Mouse (Mus musculus) kidney, embryonic 14.5 days (tissue): ENCODE results near the gene Sh2b2. TPM values are rescaled to one million over a fixed set of nuclear protein-coding genes. Genes with fewer than 3 reads are reported as not detected.

Experiments
- ATAC-seq: fragments of 200-750 bp; cut with Nextera tagmentation; 2 replicates; pipeline ENCODE4 v1.8.0; 2017; ENCODE audit warnings: moderate number of reproducible peaks, mild to moderate bottlenecking, moderate TSS enrichment, moderate library complexity; ENCODE audit not compliant: low FRiP score, low TSS enrichment
- H3K27ac ChIP-seq: fragments of 300-500 bp; sonication (generic); 2 replicates; pipeline ENCODE4 v1.5.1; 2014; ENCODE audit warnings: low read depth, mild to moderate bottlenecking, low read length, moderate library complexity, mixed read lengths
- H3K27me3 ChIP-seq: fragments of 300-500 bp; sonication (generic); 2 replicates; pipeline ENCODE4 v1.6.1; 2014; ENCODE audit warnings: mild to moderate bottlenecking, low read length; ENCODE audit not compliant: control insufficient read depth, insufficient read depth
- H3K36me3 ChIP-seq: fragments of 300-500 bp; sonication (generic); 2 replicates; pipeline ENCODE4 v1.6.1; 2014; ENCODE audit warnings: low read length, mixed read lengths; ENCODE audit not compliant: control insufficient read depth, insufficient read depth
- H3K4me1 ChIP-seq: fragments of 300-500 bp; sonication (generic); 2 replicates; pipeline ENCODE4 v1.6.1; 2014; ENCODE audit warnings: low read length, mixed read lengths; ENCODE audit not compliant: control insufficient read depth, insufficient read depth
- H3K4me2 ChIP-seq: fragments of 300-500 bp; sonication (generic); replicated peaks from 2 replicates; pipeline ENCODE4 v1.6.1; 2014; ENCODE audit warnings: low read depth, mild to moderate bottlenecking, low read length
- H3K4me3 ChIP-seq: fragments of 300-500 bp; sonication (generic); 2 replicates; pipeline ENCODE4 v1.5.1; 2014; ENCODE audit warnings: mild to moderate bottlenecking, low read length
- H3K9ac ChIP-seq: fragments of 300-500 bp; sonication (generic); 2 replicates; pipeline ENCODE4 v1.6.1; 2014; ENCODE audit warnings: low read depth, mild to moderate bottlenecking, low read length, moderate library complexity
- H3K9me3 ChIP-seq: fragments of 300-500 bp; sonication (generic); 2 replicates; pipeline ENCODE4 v1.6.1; 2016; ENCODE audit warnings: low read length; ENCODE audit not compliant: control insufficient read depth
- WGBS: fragments of 180-500 bp; shearing (Covaris S2); extraction: QIAGEN DNeasy Blood & Tissue Kit; methylation state at CpG from one replicate; pipeline ENCODE4 v1.1.7; 2014; 5-methylcytosine and 5-hydroxymethylcytosine counted together
- polyA plus RNA-seq: library from polyadenylated mRNA; unstranded; fragments of >200 nt; fragmentation: Nextera tagmentation; extraction: Ambion mirVana; gene quantifications from 2 replicates; pipeline ENCODE4 v1.2.1, GENCODE M21; 2014

Gene Sh2b2
- polyA plus RNA-seq, 1 experiment from 2014 or later: 5.4 TPM

DNA sequence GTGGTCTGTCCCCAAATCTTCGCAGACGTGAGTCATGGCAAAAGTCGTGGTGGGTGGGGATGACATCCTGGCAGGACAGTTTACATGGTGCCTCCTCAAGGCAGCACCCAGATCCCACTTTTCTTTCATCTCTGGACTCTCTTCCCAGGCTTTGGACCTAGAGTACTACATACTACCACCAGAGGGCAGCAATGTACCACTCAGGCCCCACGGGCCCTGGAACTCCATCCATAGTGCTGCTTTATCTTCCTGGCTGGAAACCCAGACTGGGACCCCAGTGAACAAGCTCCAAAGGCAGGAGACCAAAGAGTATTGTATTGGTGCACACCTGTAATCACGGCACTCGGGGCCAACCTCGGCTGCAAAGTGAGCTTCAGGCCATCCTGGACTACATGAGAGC lies 44.5 kb downstream of the Sh2b2 start:
- ATAC-seq: peak; percentile 22; the same call in 1 of the 2 replicates
- Histone ChIP-seq H3K27ac (no peak overlapping the region), H3K9ac (no peak overlapping the region), H3K9me3 (no peaks in the 10 kb centered on the region), H3K36me3 (peaks cover 2% of the 10 kb centered on the region; the same call in 1 of the 2 replicates), H3K4me2 (no peak overlapping the region), H3K27me3 (no peaks in the 10 kb centered on the region), H3K4me1 (peaks cover 5% of the 10 kb centered on the region; the same call in 1 of the 2 replicates), H3K4me3 (no peak overlapping the region)
- 31% methylated on average over 7 of the region's 7 CpGs for WGBS

DNA sequence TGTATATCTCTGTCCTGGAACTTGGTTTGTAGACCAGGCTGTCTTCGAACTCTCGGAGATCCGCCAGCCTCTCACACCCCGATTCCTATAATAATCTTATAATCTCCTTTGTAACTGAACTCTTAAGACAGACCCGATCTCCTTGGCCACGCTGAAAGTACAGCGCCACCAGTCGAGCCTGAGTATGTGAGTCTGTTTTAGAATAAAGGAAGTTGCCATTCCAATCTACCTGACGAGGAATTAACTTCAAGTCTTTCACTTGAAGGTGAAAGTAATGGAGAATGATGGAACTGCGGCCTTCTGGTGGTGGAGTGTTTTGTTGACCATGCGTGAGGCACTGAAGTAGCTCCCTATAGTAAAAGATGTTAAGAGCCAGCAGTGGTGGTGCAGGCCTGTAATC lies 46.8 kb downstream of the Sh2b2 start:
- ATAC-seq: no peak
- no peaks in the 10 kb centered on the region for H3K27me3 ChIP-seq
- H3K27ac ChIP-seq: no peak overlapping the region
- H3K4me1 ChIP-seq: peaks cover 5% of the 10 kb centered on the region; the same call in 1 of the 2 replicates
- H3K9me3 ChIP-seq: no peaks in the 10 kb centered on the region; the same call in 1 of the 2 replicates
- peak overlapping the region; percentile 84 for H3K4me3 ChIP-seq
- H3K4me2 ChIP-seq: peak overlapping the region; percentile 44
- 34% methylated on average over 11 of the region's 11 CpGs for WGBS
- peaks cover 24% of the 10 kb centered on the region for H3K36me3 ChIP-seq
- H3K9ac ChIP-seq: peak overlapping the region; percentile 82; the same call in 1 of the 2 replicates

DNA sequence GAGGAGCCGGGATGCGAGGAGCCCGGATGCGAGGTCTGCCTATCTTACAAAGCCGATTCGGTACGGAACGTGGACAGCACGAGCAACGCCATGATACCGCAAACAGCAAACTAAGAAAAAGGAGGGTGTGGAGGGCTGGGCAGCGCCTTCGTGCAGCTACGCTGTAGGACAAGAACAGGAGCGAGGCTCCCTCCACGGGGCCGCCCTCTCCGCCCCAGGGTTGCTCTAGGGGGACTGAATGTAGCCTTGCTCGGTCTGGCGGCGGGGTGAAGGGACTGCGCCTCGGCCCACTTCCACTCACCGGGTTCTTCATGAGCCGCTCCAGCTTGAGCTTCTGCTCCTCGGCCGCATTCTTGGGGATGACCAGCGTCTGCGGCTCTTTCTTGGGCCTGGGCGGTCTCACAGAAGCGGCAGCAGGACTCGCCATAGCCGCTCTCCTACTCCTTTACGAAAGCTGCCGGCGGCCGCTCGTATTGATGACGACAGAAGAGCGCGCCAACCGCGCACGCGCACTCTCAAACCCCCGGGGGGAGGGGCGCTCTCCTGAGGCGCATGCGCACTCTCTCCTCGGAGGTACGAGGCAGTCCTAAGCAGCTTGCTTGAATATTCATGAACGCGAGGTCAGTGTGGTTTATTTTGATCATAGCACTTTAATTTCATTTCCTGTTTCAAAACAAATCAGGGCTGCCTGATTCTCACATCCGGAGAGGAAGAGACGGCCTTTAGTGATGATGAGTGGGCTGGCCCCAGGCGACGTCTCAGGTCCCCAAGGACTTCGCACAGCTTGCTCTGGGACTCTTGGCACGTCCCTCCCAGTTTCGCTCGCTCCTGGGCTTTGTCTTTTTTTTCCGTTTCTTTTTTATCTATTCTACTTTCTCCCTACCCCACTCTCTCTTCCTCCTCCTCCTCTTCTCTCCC lies 47.6 kb downstream of the Sh2b2 start, which contains the start of gene Prkrip1:
Gene Prkrip1 (minus strand): TSS at position 490 of the 918 bp plus-strand sequence.
- Histone ChIP-seq H3K9me3 (no peaks in the 10 kb centered on the region; the same call in 1 of the 2 replicates), H3K27me3 (no peaks in the 10 kb centered on the region), H3K27ac (peak within 1 kb of the TSS; percentile 42; the same call in 1 of the 2 replicates), H3K9ac (peak within 1 kb of the TSS; percentile 82), H3K36me3 (peaks cover 32% of the 10 kb centered on the region), H3K4me3 (peak within 1 kb of the TSS; percentile 84), H3K4me2 (peak within 1 kb of the TSS; percentile 78), H3K4me1 (peaks cover 5% of the 10 kb centered on the region; the same call in 1 of the 2 replicates)
- ATAC-seq: peak; percentile 87
- WGBS: under 1% methylated on average over 62 of the region's 62 CpGs

GRCm38 (mm10) chr5:136191870-136192269 lies 54.5 kb downstream of the Sh2b2 start:
- no peak overlapping the region for H3K4me3 ChIP-seq
- no peak overlapping the region for H3K9ac ChIP-seq
- no peak for ATAC-seq
- H3K27me3 ChIP-seq: no peaks in the 10 kb centered on the region
- 85% methylated on average over 7 of the region's 7 CpGs for WGBS
- no peak overlapping the region for H3K4me2 ChIP-seq
- H3K27ac ChIP-seq: no peak overlapping the region
- H3K9me3 ChIP-seq: no peaks in the 10 kb centered on the region; the same call in 1 of the 2 replicates
- H3K36me3 ChIP-seq: peaks cover 89% of the 10 kb centered on the region
- H3K4me1 ChIP-seq: no peaks in the 10 kb centered on the region

DNA sequence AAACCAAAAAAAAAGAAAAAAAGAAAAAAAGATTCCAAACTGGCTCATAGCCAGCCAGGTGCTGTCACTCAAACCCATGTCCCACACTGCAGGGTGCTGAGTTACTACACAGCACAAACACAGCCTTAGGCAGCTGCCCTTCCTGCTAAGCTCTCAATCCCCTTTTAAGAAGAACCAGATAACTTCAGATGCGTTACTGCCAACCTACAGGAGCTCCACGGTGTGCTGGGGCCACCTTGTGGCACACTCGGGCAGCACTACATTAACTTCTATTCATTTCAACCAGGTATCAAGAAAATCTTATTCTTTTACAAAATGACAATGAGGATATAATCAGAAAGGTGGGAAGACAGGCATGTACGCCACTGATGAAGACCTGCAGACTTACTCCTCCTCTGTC lies 59.6 kb downstream of the Sh2b2 start:
- ATAC-seq: no peak
- Histone ChIP-seq H3K4me1 (no peaks in the 10 kb centered on the region), H3K9ac (no peak overlapping the region), H3K9me3 (no peaks in the 10 kb centered on the region), H3K27me3 (no peaks in the 10 kb centered on the region), H3K4me3 (no peak overlapping the region), H3K27ac (no peak overlapping the region), H3K4me2 (no peak overlapping the region), H3K36me3 (peaks cover 76% of the 10 kb centered on the region)
- 45% methylated on average over 4 of the region's 4 CpGs for WGBS

DNA sequence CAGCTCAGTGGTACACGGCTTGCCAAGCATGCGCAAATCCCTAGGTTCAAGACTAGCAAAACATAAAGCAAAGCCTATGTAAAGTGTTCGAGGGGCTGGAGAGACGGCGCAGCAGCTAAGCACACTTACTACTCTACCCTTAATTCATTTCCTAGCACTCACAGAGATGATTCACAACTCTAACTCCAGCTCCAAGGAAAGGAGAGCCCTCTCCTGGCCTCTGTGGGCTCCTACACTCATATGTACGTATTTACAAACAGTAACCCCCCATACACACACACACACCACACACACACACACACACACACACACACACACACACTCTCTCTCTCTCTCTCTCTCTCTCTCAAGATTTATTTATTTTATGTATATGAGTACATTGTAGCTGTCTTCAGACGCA lies 62.6 kb downstream of the Sh2b2 start:
- Histone ChIP-seq H3K9me3 (no peaks in the 10 kb centered on the region), H3K4me3 (no peak overlapping the region), H3K27me3 (no peaks in the 10 kb centered on the region), H3K27ac (no peak overlapping the region), H3K36me3 (peaks cover 80% of the 10 kb centered on the region), H3K4me2 (no peak overlapping the region), H3K4me1 (no peaks in the 10 kb centered on the region), H3K9ac (no peak overlapping the region)
- no peak for ATAC-seq
- WGBS: 96% methylated on average over 7 of the region's 7 CpGs

DNA sequence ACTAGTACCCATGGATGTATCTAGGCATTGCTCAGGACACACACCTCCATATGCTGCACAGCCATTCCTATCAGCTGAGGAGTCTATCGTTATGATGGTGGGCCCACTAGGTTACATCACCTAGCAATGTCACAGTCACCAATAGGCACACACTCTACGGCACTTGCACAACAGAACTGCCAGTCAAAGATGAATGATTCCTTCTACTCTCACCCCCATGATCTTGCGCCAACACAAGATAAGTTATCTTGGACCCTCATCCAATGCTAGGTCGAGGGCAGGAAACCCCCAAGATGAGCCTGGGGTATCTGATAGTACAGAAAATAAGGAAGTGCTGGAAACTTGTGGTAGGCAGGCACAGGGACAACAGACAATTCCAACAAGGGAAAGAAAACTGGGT lies 63.5 kb downstream of the Sh2b2 start:
- ATAC-seq: no peak
- Histone ChIP-seq H3K9ac (no peak overlapping the region), H3K4me1 (no peaks in the 10 kb centered on the region), H3K4me2 (no peak overlapping the region), H3K4me3 (no peak overlapping the region), H3K27me3 (no peaks in the 10 kb centered on the region), H3K9me3 (no peaks in the 10 kb centered on the region), H3K36me3 (peaks cover 79% of the 10 kb centered on the region), H3K27ac (no peak overlapping the region)
- 87% methylated on average over 4 of the region's 4 CpGs for WGBS

GRCm38 (mm10) chr5:136182049-136182448 lies 64.3 kb downstream of the Sh2b2 start:
- WGBS: 88% methylated on average over 6 of the region's 6 CpGs
- Histone ChIP-seq H3K27me3 (no peaks in the 10 kb centered on the region), H3K9me3 (no peaks in the 10 kb centered on the region), H3K27ac (no peak overlapping the region), H3K36me3 (peaks cover 73% of the 10 kb centered on the region), H3K4me2 (no peak overlapping the region), H3K9ac (no peak overlapping the region), H3K4me1 (no peaks in the 10 kb centered on the region), H3K4me3 (no peak overlapping the region)
- ATAC-seq: no peak

DNA sequence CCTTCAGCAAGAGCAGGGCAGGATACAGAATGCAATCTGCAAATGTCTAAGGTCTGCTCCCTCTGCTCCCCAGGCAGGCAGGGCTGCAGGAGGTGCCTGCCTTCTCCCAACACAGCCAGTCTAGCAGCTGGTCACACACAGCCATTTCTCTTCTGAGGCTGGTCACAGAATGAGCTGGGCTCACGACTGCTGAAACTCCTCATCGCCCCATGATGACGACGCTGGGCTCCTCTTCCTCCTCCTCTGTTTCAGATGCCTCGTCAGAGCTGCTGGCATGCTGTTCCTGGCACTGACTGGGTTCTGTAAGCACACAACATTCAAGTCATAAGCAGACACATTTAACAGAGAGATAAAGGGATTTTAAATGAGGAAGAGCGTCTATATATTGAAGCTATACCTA lies 65.2 kb downstream of the Sh2b2 start:
- no peak for ATAC-seq
- 86% methylated on average over 6 of the region's 6 CpGs for whole genome bisulfite sequencing
- Histone ChIP-seq H3K27me3 (no peaks in the 10 kb centered on the region), H3K4me3 (no peak overlapping the region), H3K4me2 (no peak overlapping the region), H3K36me3 (peaks cover 67% of the 10 kb centered on the region), H3K27ac (no peak overlapping the region), H3K9me3 (no peaks in the 10 kb centered on the region), H3K4me1 (no peaks in the 10 kb centered on the region), H3K9ac (no peak overlapping the region)
